Mouse (Mus musculus) limb, embryonic 10.5 days (tissue): ENCODE measurements around the gene Slc38a8. TPM values are rescaled to one million over a fixed set of nuclear protein-coding genes. Genes with fewer than 3 reads are reported as not detected.

Experiments used
- DNase-seq: peaks from one replicate; pipeline ENCODE4 v3.0.0-alpha.2; 2017; ENCODE audit warnings: low spot score
- H3K27ac ChIP-seq: fragments of 300-500 bp; sonication (generic); 2 replicates; pipeline ENCODE4 v1.5.1; 2016; ENCODE audit warnings: mild to moderate bottlenecking
- H3K27me3 ChIP-seq: fragments of 300-500 bp; sonication (generic); 2 replicates; pipeline ENCODE4 v1.6.1; 2016; ENCODE audit warnings: low read depth, mild to moderate bottlenecking; ENCODE audit not compliant: poor library complexity, severe bottlenecking
- H3K36me3 ChIP-seq: fragments of 300-500 bp; sonication (generic); 2 replicates; pipeline ENCODE4 v1.6.1; 2016; ENCODE audit warnings: mild to moderate bottlenecking, moderate library complexity
- H3K4me1 ChIP-seq: fragments of 300-500 bp; sonication (generic); 2 replicates; pipeline ENCODE4 v1.6.1; 2016
- H3K4me3 ChIP-seq: fragments of 300-500 bp; sonication (generic); 2 replicates; pipeline ENCODE4 v1.5.1; 2016; ENCODE audit warnings: mild to moderate bottlenecking, moderate library complexity
- H3K9me3 ChIP-seq: fragments of 300-500 bp; sonication (generic); replicated peaks from 2 replicates; pipeline ENCODE4 v1.6.1; 2016; ENCODE audit warnings: mild to moderate bottlenecking
- WGBS: fragments of 180-500 bp; shearing (Covaris S2); methylation state at CpG from one replicate; pipeline ENCODE4 v1.1.7; 2016; 5-methylcytosine and 5-hydroxymethylcytosine counted together
- polyA plus RNA-seq: library from polyadenylated mRNA; unstranded; fragments of >200 nt; fragmentation: Nextera tagmentation; extraction: Ambion mirVana; gene quantifications from 2 replicates; pipeline ENCODE4 v1.2.1, GENCODE M21; 2016

Gene Slc38a8
- polyA plus RNA-seq, 1 experiment from 2014 or later = 0.11 TPM

DNA sequence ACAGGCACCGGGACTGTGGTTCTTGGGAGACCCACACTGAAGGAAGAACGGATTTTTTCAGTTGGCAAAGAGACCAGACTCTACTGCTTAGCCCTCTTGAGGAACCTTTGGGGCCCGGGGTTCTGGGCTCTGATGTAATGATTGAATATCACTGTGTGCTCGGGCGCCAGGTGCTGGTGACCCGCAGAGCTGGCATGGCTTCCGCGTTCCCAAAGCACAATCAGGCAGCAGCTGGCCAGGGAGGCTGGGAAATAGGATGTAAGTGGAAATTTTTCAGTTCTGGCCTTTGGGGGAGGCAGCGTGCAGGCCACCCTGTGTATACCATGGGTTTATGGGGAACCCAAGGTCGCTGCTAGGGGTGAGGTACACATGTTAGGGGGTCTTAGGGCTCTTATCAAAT is 34.7 kb downstream of the Slc38a8 start:
- H3K27me3 ChIP-seq = peaks cover 51% of the 10 kb centered on the region
- H3K27ac ChIP-seq = no peak overlapping the region
- 83% methylated on average over 10 of the region's 10 CpGs for WGBS
- H3K4me1 ChIP-seq = peaks cover 21% of the 10 kb centered on the region
- no peak overlapping the region for H3K4me3 ChIP-seq
- DNase-seq = no peak
- H3K36me3 ChIP-seq = no peaks in the 10 kb centered on the region
- no peaks in the 10 kb centered on the region for H3K9me3 ChIP-seq

- peaks cover 21% of the 10 kb centered on the region for H3K4me1 ChIP-seq
- H3K27ac ChIP-seq = no peak overlapping the region
- DNase-seq = peak; percentile 52
- no peaks in the 10 kb centered on the region for H3K9me3 ChIP-seq
- peaks cover 51% of the 10 kb centered on the region for H3K27me3 ChIP-seq
- no peaks in the 10 kb centered on the region for H3K36me3 ChIP-seq
- H3K4me3 ChIP-seq = peak overlapping the region; percentile 37
- 1% methylated on average over 18 of the region's 18 CpGs for WGBS
Observed at GRCm38 (mm10) chr8:119466105-119466504, 35.4 kb downstream of the Slc38a8 start.

- WGBS = 78% methylated on average over 7 of the region's 7 CpGs
- no peak for DNase-seq
- H3K4me3 ChIP-seq = no peak overlapping the region
- peaks cover 21% of the 10 kb centered on the region for H3K4me1 ChIP-seq
- H3K9me3 ChIP-seq = no peaks in the 10 kb centered on the region
- H3K27ac ChIP-seq = no peak overlapping the region
- H3K27me3 ChIP-seq = peaks cover 51% of the 10 kb centered on the region
- no peaks in the 10 kb centered on the region for H3K36me3 ChIP-seq
Observed at GRCm38 (mm10) chr8:119463709-119464108, 37.8 kb downstream of the Slc38a8 start.

GRCm38 (mm10) chr8:119461356-119461755 is 40.1 kb downstream of the Slc38a8 start:
- no peak for DNase-seq
- peaks cover 38% of the 10 kb centered on the region for H3K27me3 ChIP-seq
- peaks cover 18% of the 10 kb centered on the region for H3K4me1 ChIP-seq
- no peaks in the 10 kb centered on the region for H3K9me3 ChIP-seq
- H3K27ac ChIP-seq = no peak overlapping the region
- H3K36me3 ChIP-seq = no peaks in the 10 kb centered on the region
- H3K4me3 ChIP-seq = no peak overlapping the region
- WGBS = 76% methylated on average over 9 of the region's 9 CpGs

- Histone ChIP-seq H3K4me1 (peaks cover 2% of the 10 kb centered on the region), H3K27me3 (peaks cover 21% of the 10 kb centered on the region), H3K27ac (no peak overlapping the region), H3K9me3 (no peaks in the 10 kb centered on the region), H3K36me3 (no peaks in the 10 kb centered on the region), H3K4me3 (no peak overlapping the region)
- no peak for DNase-seq
- 63% methylated on average over 16 of the region's 16 CpGs for WGBS
Observed at GRCm38 (mm10) chr8:119459724-119460123, 41.8 kb downstream of the Slc38a8 start.

GRCm38 (mm10) chr8:119456045-119456444 is 45.5 kb downstream of the Slc38a8 start:
- H3K4me3 ChIP-seq = no peak overlapping the region
- no peaks in the 10 kb centered on the region for H3K27me3 ChIP-seq
- WGBS = 88% methylated on average over 5 of the region's 5 CpGs
- H3K27ac ChIP-seq = no peak overlapping the region
- H3K36me3 ChIP-seq = no peaks in the 10 kb centered on the region
- no peaks in the 10 kb centered on the region for H3K9me3 ChIP-seq
- DNase-seq = no peak
- H3K4me1 ChIP-seq = no peaks in the 10 kb centered on the region; the same call in 1 of the 2 replicates

- H3K4me3 ChIP-seq = no peak overlapping the region
Observed at GRCm38 (mm10) chr8:119452919-119453318, 48.6 kb downstream of the Slc38a8 start.

GRCm38 (mm10) chr8:119451131-119451530 is 50.4 kb downstream of the Slc38a8 start:
- WGBS = 86% methylated on average over 4 of the region's 4 CpGs
- no peak overlapping the region for H3K4me3 ChIP-seq
- H3K36me3 ChIP-seq = no peaks in the 10 kb centered on the region
- no peaks in the 10 kb centered on the region for H3K9me3 ChIP-seq
- H3K27ac ChIP-seq = no peak overlapping the region
- peaks cover 36% of the 10 kb centered on the region for H3K27me3 ChIP-seq
- no peak for DNase-seq
- peaks cover 15% of the 10 kb centered on the region for H3K4me1 ChIP-seq

More at GRCm38 (mm10) chr8:119452919-119453318, 48.6 kb downstream of the Slc38a8 start:
- H3K27ac ChIP-seq = no peak overlapping the region
- H3K9me3 ChIP-seq = no peaks in the 10 kb centered on the region
- no peaks in the 10 kb centered on the region for H3K36me3 ChIP-seq
- 92% methylated on average over 5 of the region's 5 CpGs for WGBS
- H3K4me1 ChIP-seq = peaks cover 2% of the 10 kb centered on the region
- H3K27me3 ChIP-seq = peaks cover 26% of the 10 kb centered on the region
- no peak for DNase-seq

GRCm38 (mm10) chr8:119449627-119450026 is 51.9 kb downstream of the Slc38a8 start:
- Histone ChIP-seq H3K4me3 (no peak overlapping the region), H3K27ac (no peak overlapping the region), H3K27me3 (peaks cover 44% of the 10 kb centered on the region), H3K36me3 (no peaks in the 10 kb centered on the region), H3K4me1 (peaks cover 20% of the 10 kb centered on the region), H3K9me3 (no peaks in the 10 kb centered on the region)
- no peak for DNase-seq
- WGBS = 85% methylated on average over 12 of the region's 12 CpGs

GRCm38 (mm10) chr8:119447781-119448170 is 53.7 kb downstream of the Slc38a8 start:
- Histone ChIP-seq H3K27ac (0 out of 2 replicates have a peak overlapping the region, but pooled peaks have one; percentile 92), H3K4me1 (peaks cover 20% of the 10 kb centered on the region), H3K9me3 (no peaks in the 10 kb centered on the region), H3K36me3 (no peaks in the 10 kb centered on the region), H3K4me3 (peak overlapping the region; percentile 80), H3K27me3 (peaks cover 49% of the 10 kb centered on the region)
- WGBS = 4% methylated on average over 17 of the region's 17 CpGs
- no peak for DNase-seq

- Histone ChIP-seq H3K27ac (peak overlapping the region; percentile 92), H3K9me3 (no peaks in the 10 kb centered on the region), H3K4me3 (peak overlapping the region; percentile 80), H3K27me3 (peaks cover 54% of the 10 kb centered on the region), H3K4me1 (peaks cover 20% of the 10 kb centered on the region), H3K36me3 (no peaks in the 10 kb centered on the region)
- DNase-seq = peak; percentile 61
- under 1% methylated on average over 35 of the region's 80 CpGs for WGBS
Observed at GRCm38 (mm10) chr8:119446990-119447780, 54.3 kb downstream of the Slc38a8 start.

DNA sequence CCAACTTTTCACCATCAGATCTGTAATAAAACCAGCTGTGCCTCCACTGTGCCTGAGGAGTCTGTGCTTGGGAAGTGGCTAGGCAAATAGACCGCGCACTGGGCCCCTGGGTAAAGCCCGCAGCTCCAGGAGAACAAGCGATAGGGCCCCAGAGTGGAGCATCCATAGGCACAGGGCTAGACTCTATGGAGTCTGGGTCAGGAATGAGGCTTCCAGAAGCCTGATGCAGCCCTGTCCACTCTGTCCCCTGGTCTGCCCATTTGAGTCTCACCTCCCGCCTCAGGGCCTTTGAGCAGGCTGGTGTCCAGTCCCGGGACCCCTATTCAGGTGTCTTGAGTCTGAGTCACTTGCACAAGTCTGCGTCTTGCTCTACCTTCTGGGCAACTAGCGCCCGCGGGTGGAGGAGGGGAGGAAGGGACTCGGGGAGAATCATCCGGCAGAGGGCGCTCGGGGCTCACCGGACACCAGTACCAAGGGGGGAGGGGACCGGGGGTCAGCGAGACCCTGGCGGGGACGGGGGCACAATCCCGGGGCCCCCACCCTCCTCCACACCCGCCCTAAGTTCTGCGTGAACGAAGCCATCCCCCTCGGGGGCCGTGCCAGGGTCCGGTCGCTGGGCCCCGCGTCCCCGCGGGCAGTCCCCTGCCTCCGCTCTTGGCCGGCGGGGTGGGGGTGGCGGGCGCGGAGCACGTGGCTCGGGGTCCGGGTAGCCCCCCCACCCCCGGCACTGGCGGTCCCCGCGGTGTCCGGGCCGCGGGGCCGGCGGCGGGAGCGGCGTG is 55.1 kb downstream of the Slc38a8 start, which contains the start of gene Necab2:
Gene Necab2, plus strand, starts transcription at position 509 of the 779 bp plus-strand sequence.
- Histone ChIP-seq H3K27me3 (peaks cover 62% of the 10 kb centered on the region), H3K9me3 (no peaks in the 10 kb centered on the region), H3K4me3 (peak within 1 kb of the TSS; percentile 80), H3K27ac (peak within 1 kb of the TSS; percentile 92), H3K36me3 (no peaks in the 10 kb centered on the region), H3K4me1 (peaks cover 21% of the 10 kb centered on the region)
- peak; percentile 96 for DNase-seq
- 2% methylated on average over 49 of the region's 52 CpGs for WGBS

GRCm38 (mm10) chr8:119442970-119443369 is 58.5 kb downstream of the Slc38a8 start:
- no peak for DNase-seq
- 94% methylated on average over 8 of the region's 8 CpGs for WGBS
- H3K9me3 ChIP-seq = no peaks in the 10 kb centered on the region
- H3K27me3 ChIP-seq = peaks cover 51% of the 10 kb centered on the region
- H3K36me3 ChIP-seq = no peaks in the 10 kb centered on the region
- peaks cover 39% of the 10 kb centered on the region for H3K4me1 ChIP-seq
- H3K4me3 ChIP-seq = no peak overlapping the region
- no peak overlapping the region for H3K27ac ChIP-seq
